Mouse (Mus musculus): Measurements from ENCODE around the gene Lect2.

The Lect2 gene

GRCm38 (mm10) chr13:56556701-56557100, 8.4 kb upstream of the Lect2 start:
- 87% methylated on average over 3 of the region's 3 CpGs for WGBS

- WGBS: 3% methylated on average over 1 of the region's 1 CpGs
Measured at GRCm38 (mm10) chr13:56555957-56556356, 7.7 kb upstream of the Lect2 start.

GRCm38 (mm10) chr13:56554409-56554808, 6.1 kb upstream of the Lect2 start:
- WGBS: 15% methylated on average over 2 of the region's 2 CpGs

DNA sequence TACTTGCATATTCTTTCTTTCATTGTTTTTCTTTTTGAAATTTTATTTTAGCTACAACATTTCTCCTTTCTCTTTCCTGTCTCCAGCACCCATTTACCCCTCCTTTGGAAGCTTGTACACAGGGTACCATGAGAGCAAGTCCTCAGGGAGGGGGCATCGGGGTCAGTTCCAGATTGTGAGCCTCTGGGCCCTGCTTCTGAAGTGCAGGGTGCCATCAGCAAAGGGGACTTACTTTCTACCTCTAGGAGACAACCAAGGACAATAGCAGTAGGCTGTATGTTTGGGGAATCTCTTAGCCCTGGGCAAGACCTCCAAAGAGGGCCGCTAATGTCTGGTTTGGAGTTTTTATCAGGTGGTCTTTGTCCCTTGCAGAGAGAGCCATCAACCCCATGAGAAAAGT, 5.6 kb upstream of the Lect2 start:
- 62% methylated on average over 2 of the region's 2 CpGs for WGBS

- WGBS: 81% methylated on average over 6 of the region's 6 CpGs
Measured at GRCm38 (mm10) chr13:56551661-56552060, 3.4 kb upstream of the Lect2 start.

- WGBS: 52% methylated on average over 1 of the region's 1 CpGs
Measured at GRCm38 (mm10) chr13:56550574-56550973, 2.3 kb upstream of the Lect2 start.

- 61% methylated on average over 4 of the region's 4 CpGs for WGBS
Measured at GRCm38 (mm10) chr13:56549364-56549763, 1.1 kb upstream of the Lect2 start.

- 78% methylated on average over 3 of the region's 3 CpGs for WGBS
Measured at GRCm38 (mm10) chr13:56544956-56545355, 3.3 kb downstream of the Lect2 start.

DNA sequence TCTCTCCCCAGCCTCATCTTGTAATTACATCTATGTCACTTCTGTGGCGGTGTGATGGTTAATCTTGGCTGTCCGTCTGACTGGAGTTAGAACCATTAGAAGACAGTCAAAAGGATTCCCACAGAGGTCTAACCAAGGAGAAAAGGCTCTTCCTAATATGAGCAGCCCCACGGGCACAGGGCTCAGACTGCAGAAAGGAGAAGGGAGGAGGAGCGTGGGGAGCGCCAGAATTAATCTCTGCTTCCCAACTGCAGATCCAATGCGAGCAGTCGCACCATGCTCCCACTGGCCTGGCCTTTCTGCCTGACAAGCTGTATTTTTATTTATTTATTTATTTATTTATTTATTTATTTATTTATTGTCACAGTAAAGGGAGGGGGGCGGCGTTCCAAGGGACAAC, 4.5 kb downstream of the Lect2 start:
- WGBS: 90% methylated on average over 9 of the region's 9 CpGs

- 95% methylated on average over 4 of the region's 4 CpGs for WGBS
Measured at GRCm38 (mm10) chr13:56539846-56540245, 8.5 kb downstream of the Lect2 start.

DNA sequence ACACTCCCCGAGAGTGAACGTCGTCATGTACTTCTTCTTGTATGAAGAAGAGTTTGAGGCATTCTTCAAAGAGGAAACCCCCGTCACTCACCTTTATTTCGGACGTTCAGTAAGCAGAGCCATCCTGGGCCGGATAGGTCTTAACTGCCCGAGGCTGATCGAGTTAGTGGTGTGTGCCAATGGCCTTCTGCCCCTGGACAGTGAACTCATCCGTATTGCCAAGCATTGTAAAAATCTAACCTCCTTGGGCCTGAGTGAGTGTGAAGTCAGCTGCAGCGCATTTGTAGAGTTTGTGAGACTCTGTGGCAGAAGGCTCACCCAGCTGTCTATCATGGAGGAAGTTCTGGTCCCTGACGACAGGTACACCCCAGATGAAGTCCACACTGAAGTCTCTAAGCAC, 11.3 kb downstream of the Lect2 start:
- WGBS: 92% methylated on average over 12 of the region's 12 CpGs

DNA sequence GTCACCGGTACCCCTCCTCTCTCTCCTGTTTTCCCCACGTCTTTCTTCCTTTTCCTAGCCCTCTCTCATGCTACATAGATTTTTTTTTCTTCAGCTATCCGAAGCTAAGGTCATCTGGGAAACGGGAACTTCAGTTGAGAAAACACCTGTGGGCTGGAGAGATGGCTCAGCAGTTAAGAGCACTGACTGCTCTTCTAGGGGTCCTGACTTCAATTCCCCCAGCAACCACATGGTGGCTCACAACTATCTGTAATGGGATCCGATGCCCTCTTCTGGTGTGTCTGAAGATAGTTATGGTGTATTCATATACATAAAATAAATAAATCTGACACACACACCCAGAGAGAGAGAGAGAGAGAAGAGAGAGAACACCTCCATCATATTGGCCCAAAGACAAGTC, 12.7 kb downstream of the Lect2 start:
- whole genome bisulfite sequencing: 81% methylated on average over 5 of the region's 5 CpGs

DNA sequence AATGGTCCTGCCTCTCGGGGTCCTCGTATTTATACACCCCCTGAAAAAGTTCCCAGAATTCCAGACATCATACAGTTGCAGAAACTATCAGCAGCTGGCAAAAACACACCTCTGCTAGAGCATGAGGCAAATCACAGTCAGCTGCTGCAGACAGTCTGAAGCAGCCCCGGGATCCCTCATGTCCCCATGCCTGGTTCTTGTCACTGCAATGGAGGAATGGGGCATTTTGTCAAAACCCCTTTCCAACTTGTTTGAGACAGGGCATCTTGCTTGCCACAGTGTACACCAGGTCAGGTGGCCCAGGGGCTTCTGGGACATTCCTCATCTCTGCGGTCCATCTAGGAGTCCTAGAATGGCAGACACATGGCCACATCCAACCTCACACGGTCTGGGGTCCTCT, 13.4 kb downstream of the Lect2 start:
- 84% methylated on average over 5 of the region's 5 CpGs for WGBS

- 66% methylated on average over 8 of the region's 8 CpGs for WGBS
Measured at GRCm38 (mm10) chr13:56529685-56530084, 18.6 kb downstream of the Lect2 start.

DNA sequence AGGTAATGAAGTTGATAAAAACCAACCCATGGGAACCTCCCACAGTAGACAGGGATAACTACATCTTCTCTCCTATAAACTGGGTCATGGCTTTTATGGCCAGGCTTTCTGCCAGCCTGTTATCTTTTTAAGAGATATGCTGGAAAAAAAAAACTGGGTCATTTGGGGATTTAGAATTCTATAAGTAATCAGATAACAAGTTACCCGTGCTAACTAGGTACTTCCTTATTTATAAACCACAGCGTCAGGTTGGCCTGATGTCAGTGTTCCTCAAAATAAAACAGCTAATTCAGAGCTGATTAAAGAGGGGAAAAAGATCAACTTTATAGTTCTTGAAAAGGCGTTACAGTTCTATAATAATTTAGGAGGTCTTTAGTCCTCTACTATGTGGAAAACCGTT, 19.3 kb downstream of the Lect2 start:
- 78% methylated on average over 4 of the region's 4 CpGs for WGBS

DNA sequence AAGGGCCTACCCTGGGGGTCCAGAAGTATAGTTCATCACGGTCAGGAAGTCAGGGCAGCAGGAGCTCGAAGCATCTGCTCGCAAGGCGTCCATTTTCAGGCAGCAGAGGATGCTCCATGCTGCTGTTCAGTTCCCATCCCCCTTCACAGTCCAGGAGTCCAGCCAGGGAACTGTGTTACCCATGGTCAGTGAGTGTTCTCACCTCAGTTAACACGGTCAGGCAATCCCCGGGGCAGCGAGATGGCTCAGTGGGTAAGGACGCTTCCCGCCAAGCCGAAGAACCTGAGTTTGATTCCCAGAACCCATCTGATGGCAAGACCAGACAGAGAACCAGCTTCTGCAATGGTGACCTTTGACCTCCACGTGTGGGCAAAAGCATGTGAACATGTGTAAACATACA, 20.0 kb downstream of the Lect2 start:
- 90% methylated on average over 11 of the region's 11 CpGs for WGBS

GRCm38 (mm10) chr13:56527846-56528245, 20.5 kb downstream of the Lect2 start:
- 98% methylated on average over 7 of the region's 7 CpGs for WGBS

GRCm38 (mm10) chr13:56526871-56527270, 21.4 kb downstream of the Lect2 start:
- WGBS: 89% methylated on average over 12 of the region's 12 CpGs

GRCm38 (mm10) chr13:56522821-56523167, 25.5 kb downstream of the Lect2 start:
- WGBS: 4% methylated on average over 8 of the region's 8 CpGs

DNA sequence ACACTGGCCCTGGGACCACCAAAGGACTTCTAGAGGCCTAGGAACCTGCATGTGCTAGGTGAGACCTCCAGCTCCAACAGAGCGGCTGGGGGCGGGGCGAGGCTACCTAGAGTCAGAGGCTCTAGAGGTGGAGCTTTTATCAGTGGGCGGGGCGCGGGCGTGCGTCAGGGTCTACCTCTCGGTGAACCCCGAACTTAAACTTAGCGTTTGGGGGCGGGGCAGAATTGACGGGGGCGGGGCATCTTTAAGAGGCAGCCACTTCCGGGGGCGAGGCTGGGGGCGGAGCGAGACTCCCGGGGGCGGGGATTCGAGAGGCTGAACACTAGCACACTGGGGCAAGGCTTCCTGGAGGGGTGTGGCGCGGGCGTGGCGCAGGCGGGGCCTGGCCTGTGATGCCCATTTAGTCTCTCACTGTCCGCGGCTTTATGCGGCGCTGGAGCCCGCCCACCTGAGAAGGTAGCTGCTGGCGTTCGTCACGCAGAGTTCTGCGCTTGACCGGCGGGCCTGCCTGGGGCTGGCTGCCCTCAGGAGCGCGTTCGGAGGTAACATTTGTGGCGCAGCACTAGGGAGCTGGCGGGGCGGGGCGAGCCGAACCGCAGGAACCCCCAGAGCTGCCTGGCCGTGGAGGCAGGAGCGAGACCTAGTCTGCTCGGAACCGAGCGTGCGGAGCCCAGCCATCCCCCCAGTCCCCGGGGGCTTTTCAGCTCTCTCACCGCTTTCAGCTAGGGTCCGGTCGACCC, 26.1 kb downstream of the Lect2 start, which contains the start of gene Fbxl21:
Fbxl21 (plus strand) TSS at position 392 of the 740 bp plus-strand sequence.
- 3% methylated on average over 56 of the region's 56 CpGs for WGBS

- 60% methylated on average over 7 of the region's 7 CpGs for WGBS
Measured at GRCm38 (mm10) chr13:56516816-56517215, 31.5 kb downstream of the Lect2 start.

GRCm38 (mm10) chr13:56516311-56516710, 32.0 kb downstream of the Lect2 start:
- WGBS: 63% methylated on average over 4 of the region's 4 CpGs

DNA sequence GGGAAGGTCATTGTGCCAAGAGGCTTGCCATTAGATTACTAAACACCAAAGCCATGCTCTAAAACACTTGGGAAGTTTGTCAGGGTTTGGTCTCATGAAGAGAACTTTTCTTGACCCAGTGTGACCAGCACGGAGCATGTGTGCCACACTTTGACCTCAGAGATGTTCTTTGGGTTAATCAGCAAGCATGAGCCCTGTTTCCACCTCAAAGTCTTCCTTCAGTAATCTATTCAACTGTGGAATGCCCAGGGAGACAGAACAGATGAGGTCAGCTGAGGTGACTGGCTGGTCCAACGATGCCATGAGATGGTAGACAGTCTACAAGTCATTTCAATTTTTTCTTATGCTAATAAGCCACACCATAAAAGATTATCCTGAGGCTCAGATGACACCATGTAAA, 38.5 kb downstream of the Lect2 start:
- WGBS: 87% methylated on average over 2 of the region's 2 CpGs

GRCm38 (mm10) chr13:56506871-56507496, 41.3 kb downstream of the Lect2 start:
- WGBS: 71% methylated on average over 6 of the region's 6 CpGs

Measured in cerebral cortex, adult 2 months (tissue).